Mouse (Mus musculus) spleen, adult 2 months (tissue): ENCODE data around the gene Ppp1r37.

Experiments used
- CTCF ChIP-seq: fragments of 200-500 bp; IDR thresholded peaks from 2 replicates; pipeline ENCODE4 v1.5.1; 2011; ENCODE audit warnings: mild to moderate bottlenecking, inconsistent platforms; ENCODE audit not compliant: insufficient read depth, insufficient read length, insufficient replicate concordance; ENCODE audit errors: extremely low read depth
- POLR2A ChIP-seq: fragments of 200-500 bp; IDR thresholded peaks from 2 replicates; pipeline ENCODE4 v1.6.1; 2011; ENCODE audit warnings: low read depth, low read length, inconsistent platforms

DNA sequence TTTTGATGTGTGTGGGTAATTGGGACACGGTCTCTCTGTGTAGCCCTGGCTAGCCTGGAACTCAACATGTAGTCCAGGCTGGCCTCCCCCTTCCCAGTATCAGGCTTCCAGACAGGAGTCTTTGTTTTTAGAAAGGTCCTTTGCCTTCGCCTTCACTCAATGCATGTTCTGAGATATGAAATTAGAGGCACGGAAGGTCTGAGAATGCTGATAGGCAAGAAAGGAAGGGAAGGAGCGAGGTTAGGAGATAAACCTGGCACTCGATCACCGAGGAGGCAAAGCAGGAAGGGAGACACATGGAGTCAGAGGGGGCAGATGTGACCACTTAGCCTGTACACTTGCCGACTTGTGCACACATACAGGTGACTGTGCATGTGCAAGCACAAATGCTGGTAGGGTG lies 76.3 kb downstream of the Ppp1r37 start:
- TF ChIP-seq POLR2A = no peak
- TF ChIP-seq CTCF = no peak
